Mouse (Mus musculus) lung, adult 2 months (tissue): ENCODE results near the gene Wdr43.

Experiments used
- CTCF ChIP-seq: fragments of 200-500 bp; IDR thresholded peaks from 2 replicates; pipeline ENCODE4 v1.5.1; 2011; ENCODE audit warnings: mild to moderate bottlenecking, low read length, control low read depth; ENCODE audit not compliant: insufficient read depth
- POLR2A ChIP-seq: fragments of 200-500 bp; IDR thresholded peaks from 2 replicates; pipeline ENCODE4 v1.6.1; 2011; ENCODE audit warnings: low read depth, mild to moderate bottlenecking, control low read depth, low read length, borderline replicate concordance; ENCODE audit errors: extremely low read depth

DNA sequence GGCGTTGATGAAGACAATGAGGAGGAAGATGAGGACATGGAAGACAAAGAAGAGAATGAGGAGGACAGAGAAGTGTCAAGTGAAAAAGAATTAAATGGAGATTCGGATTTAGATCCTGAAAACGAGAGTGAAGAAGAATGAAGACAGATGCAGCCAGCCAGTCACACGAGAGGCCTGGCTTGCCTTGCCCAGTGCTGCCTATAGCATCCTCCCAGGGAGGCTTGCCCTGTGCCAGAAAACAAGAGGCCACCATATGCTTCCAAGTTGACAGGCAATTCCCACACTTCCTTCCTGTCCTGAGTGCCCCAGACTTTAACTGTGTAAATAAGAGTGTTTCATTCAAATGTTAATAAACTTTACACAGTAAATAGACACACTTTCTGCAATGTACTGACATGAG lies 41.8 kb downstream of the Wdr43 start:
- TF ChIP-seq POLR2A = no peak
- TF ChIP-seq CTCF = no peak
